Mouse (Mus musculus): Measurements from ENCODE around the gene Anapc5. TPM values are rescaled to one million over a fixed set of nuclear protein-coding genes. Genes with fewer than 3 reads are reported as not detected.

Anapc5 gene
- polyA plus RNA-seq (2014; fragmentation: Nextera tagmentation; extraction: Ambion mirVana) = 478 and 484 TPM in 2 replicates

DNA sequence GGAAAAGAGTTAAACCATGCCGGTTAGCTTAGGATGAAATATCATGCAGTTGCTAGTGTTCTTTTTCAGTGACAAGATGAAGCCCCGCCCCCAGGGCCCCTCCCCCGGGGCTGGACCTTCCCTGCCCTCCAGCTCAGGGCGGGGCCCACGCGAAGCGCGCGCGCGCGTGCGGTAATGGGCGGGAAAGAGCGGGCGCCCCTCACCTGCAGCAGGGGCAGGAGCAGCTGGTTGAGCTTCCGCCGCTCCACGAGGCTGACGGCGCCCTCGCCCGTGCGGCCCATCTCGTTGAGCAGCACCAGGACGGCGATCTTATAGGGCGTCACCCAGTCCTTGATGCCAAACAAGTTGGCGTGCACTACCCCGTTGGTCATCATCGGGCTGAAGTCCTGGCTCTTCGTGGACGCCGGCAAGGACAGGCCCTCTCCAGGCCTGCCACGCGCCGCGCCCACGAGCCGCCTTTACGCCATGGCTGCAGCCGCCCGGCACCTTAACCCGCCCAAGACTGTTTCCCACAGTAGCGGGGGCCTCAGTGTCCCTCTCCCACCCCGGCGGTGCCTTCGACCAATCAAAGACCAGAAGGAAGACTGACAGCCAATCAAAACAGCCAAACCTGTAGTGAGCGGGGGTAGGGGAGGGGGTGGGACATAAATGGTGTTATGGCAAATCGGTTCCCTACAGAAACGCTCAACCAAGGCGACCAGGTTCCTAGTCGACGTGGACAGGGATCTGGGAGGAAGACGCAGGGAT, at the start of gene Anapc5:
Gene Anapc5, minus strand, starts transcription at position 563 of the 747 bp plus-strand sequence.
- H3K27ac ChIP-seq (ENCODE audit: low read length) = peak within 1 kb of the TSS; percentile 96
- ATAC-seq (ENCODE audit: insufficient number of reproducible peaks, insufficient read depth, low FRiP score, low read depth) = peak; percentile 100

DNA sequence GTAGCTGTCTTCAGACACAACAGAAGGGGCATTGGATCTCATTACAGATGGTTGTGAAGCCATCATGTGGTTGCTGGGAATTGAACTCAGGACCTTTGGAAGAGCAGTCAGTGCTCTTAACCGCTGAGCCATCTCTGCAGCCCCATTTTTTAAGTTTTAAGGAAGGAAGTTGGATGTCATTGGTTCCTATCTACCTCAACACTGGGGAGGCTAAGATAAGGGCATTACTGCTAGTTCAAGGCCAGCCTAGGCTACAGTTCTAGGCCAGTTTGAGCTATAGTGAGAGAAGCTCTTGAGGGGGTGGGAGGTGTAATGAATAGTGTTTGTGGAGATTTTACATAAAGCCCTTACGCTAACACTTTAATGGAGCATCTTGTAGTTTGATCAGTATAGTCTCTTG, 41.9 kb upstream of the Anapc5 start:
- Histone ChIP-seq H3K36me3 (ENCODE audit: control insufficient read depth, insufficient read depth, low read length) (peaks cover 37% of the 10 kb centered on the region), H3K9me3 (ENCODE audit: control insufficient read depth, low read depth, low read length) (no peaks in the 10 kb centered on the region), H3K4me2 (replicated peaks; ENCODE audit: low read depth, low read length) (no peak overlapping the region), H3K27ac (ENCODE audit: low read length) (no peak overlapping the region), H3K4me1 (ENCODE audit: control insufficient read depth, insufficient read depth, low read length) (no peaks in the 10 kb centered on the region), H3K27me3 (ENCODE audit: control insufficient read depth, insufficient read depth, low read length) (no peaks in the 10 kb centered on the region), H3K4me3 (ENCODE audit: low read depth, low read length) (no peak overlapping the region), H3K9ac (replicated peaks; ENCODE audit: low read depth, low read length) (no peak overlapping the region)
- WGBS = 91% methylated on average over 2 of the region's 2 CpGs
- ATAC-seq (ENCODE audit: insufficient number of reproducible peaks, insufficient read depth, low FRiP score, low read depth) = no peak

More for the DNA sequence above, at the start of gene Anapc5:
- peaks cover 31% of the 10 kb centered on the region for H3K36me3 ChIP-seq (ENCODE audit: control insufficient read depth, insufficient read depth, low read length)
- H3K27me3 ChIP-seq (ENCODE audit: control insufficient read depth, insufficient read depth, low read length) = no peaks in the 10 kb centered on the region
- H3K9ac ChIP-seq (replicated peaks; ENCODE audit: low read depth, low read length) = peak within 1 kb of the TSS; percentile 69
- WGBS = 0% methylated on average over 55 of the region's 55 CpGs
- H3K9me3 ChIP-seq (ENCODE audit: control insufficient read depth, low read depth, low read length) = no peaks in the 10 kb centered on the region
- peaks cover 9% of the 10 kb centered on the region; the same call in 1 of the 2 replicates for H3K4me1 ChIP-seq (ENCODE audit: control insufficient read depth, insufficient read depth, low read length)
- peak within 1 kb of the TSS; percentile 60 for H3K4me3 ChIP-seq (ENCODE audit: low read depth, low read length)
- peak within 1 kb of the TSS; percentile 58 for H3K4me2 ChIP-seq (replicated peaks; ENCODE audit: low read depth, low read length)

DNA sequence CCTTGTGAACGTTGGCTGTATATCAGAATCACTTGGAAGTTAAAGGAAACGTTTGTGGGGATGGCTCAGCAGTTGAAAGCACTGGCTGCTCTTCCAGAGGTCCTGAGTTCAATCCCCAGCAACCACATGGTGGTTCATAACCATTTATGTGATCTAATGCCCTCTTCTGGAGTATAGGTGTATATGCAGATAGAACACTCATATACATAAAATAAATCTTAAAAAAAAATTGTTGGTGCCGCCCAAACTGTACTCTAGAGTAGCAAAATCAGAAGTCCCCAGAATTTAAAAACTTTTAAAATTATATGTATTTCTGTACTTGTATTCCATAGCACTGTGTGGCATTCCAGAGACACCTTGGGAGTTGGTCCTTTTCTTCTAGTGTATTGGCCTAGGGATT, 34.7 kb upstream of the Anapc5 start:
- Histone ChIP-seq H3K4me1 (ENCODE audit: control insufficient read depth, insufficient read depth, low read length) (peaks cover 9% of the 10 kb centered on the region), H3K36me3 (ENCODE audit: control insufficient read depth, insufficient read depth, low read length) (no peaks in the 10 kb centered on the region; the same call in 1 of the 2 replicates), H3K9ac (replicated peaks; ENCODE audit: low read depth, low read length) (no peak overlapping the region), H3K27ac (ENCODE audit: low read length) (no peak overlapping the region), H3K27me3 (ENCODE audit: control insufficient read depth, insufficient read depth, low read length) (no peaks in the 10 kb centered on the region), H3K4me2 (replicated peaks; ENCODE audit: low read depth, low read length) (no peak overlapping the region), H3K4me3 (ENCODE audit: low read depth, low read length) (no peak overlapping the region), H3K9me3 (ENCODE audit: control insufficient read depth, low read depth, low read length) (no peaks in the 10 kb centered on the region)
- no peak for ATAC-seq (ENCODE audit: insufficient number of reproducible peaks, insufficient read depth, low FRiP score, low read depth)
- 75% methylated on average over 3 of the region's 3 CpGs for WGBS

DNA sequence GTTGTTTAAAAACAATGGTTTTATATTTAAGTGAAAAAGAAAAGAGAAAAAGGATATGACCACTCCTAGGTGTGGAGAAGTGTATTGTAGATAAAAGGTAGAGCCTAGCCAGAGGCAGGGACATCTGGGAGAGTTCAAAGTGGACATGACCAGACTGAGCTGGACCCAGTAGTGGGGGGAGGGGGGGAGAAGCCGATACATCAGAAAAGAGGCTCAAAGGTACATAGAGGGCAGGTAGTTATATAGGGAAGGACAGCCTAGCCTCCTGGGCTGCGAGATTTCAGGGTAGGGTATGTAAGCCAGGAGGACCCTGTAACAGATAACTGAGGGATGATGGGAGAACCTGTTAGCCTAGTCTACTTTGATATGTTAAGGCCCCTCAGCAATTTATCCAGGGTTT, 31.5 kb upstream of the Anapc5 start:
- 70% methylated on average over 2 of the region's 2 CpGs for WGBS
- ATAC-seq (ENCODE audit: insufficient number of reproducible peaks, insufficient read depth, low FRiP score, low read depth) = no peak
- H3K36me3 ChIP-seq (ENCODE audit: control insufficient read depth, insufficient read depth, low read length) = no peaks in the 10 kb centered on the region; the same call in 1 of the 2 replicates

DNA sequence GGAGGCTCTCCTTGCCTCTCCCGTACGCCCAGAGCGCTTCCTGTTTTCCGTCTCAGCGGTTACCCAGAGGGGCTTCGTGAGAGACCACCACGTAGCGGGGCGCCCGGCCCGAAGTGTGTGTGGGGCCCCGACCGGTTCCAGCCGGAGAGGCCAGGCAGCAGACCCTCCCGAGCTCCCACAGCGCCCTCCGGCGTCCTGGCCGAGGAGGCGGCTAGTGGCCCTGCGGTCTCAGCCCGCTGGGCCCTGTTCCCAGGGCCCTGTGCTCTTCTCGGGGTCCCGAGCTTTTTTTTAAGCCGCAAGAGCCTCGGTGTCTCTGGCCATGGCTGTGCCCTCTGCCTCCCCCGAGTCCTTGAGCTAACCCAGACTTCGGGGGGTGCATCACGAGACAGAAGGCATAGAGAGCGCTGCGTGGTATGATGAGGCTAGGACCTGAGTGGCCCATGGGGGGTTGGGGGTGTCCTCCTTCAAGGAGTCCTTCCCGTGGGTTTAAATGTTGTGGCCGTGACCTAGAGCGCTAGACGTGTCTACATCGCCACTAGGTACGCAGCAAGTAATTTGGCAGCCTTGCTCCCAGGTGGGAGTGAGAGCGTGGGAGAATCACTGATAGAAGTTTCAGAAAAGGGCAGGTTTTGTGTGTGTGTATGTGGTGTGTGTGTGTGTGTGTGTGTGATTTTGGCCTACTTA, 29.3 kb upstream of the Anapc5 start:
- H3K27me3 ChIP-seq (ENCODE audit: control insufficient read depth, insufficient read depth, low read length) = no peaks in the 10 kb centered on the region
- peak overlapping the region; percentile 88 for H3K4me3 ChIP-seq (ENCODE audit: low read depth, low read length)
- peaks cover 12% of the 10 kb centered on the region for H3K4me1 ChIP-seq (ENCODE audit: control insufficient read depth, insufficient read depth, low read length)
- peak overlapping the region; percentile 95 for H3K9ac ChIP-seq (replicated peaks; ENCODE audit: low read depth, low read length)
- no peaks in the 10 kb centered on the region for H3K9me3 ChIP-seq (ENCODE audit: control insufficient read depth, low read depth, low read length)
- ATAC-seq (ENCODE audit: insufficient number of reproducible peaks, insufficient read depth, low FRiP score, low read depth) = peak; percentile 54
- H3K4me2 ChIP-seq (replicated peaks; ENCODE audit: low read depth, low read length) = peak overlapping the region; percentile 92
- H3K36me3 ChIP-seq (ENCODE audit: control insufficient read depth, insufficient read depth, low read length) = no peaks in the 10 kb centered on the region
- H3K27ac ChIP-seq (ENCODE audit: low read length) = peak overlapping the region; percentile 90
- under 1% methylated on average over 38 of the region's 38 CpGs for WGBS

More for the DNA sequence above, 31.5 kb upstream of the Anapc5 start:
- Histone ChIP-seq H3K27ac (ENCODE audit: low read length) (no peak overlapping the region), H3K4me2 (replicated peaks; ENCODE audit: low read depth, low read length) (no peak overlapping the region), H3K9ac (replicated peaks; ENCODE audit: low read depth, low read length) (no peak overlapping the region), H3K4me1 (ENCODE audit: control insufficient read depth, insufficient read depth, low read length) (peaks cover 12% of the 10 kb centered on the region), H3K9me3 (ENCODE audit: control insufficient read depth, low read depth, low read length) (no peaks in the 10 kb centered on the region), H3K4me3 (ENCODE audit: low read depth, low read length) (no peak overlapping the region), H3K27me3 (ENCODE audit: control insufficient read depth, insufficient read depth, low read length) (no peaks in the 10 kb centered on the region)

DNA sequence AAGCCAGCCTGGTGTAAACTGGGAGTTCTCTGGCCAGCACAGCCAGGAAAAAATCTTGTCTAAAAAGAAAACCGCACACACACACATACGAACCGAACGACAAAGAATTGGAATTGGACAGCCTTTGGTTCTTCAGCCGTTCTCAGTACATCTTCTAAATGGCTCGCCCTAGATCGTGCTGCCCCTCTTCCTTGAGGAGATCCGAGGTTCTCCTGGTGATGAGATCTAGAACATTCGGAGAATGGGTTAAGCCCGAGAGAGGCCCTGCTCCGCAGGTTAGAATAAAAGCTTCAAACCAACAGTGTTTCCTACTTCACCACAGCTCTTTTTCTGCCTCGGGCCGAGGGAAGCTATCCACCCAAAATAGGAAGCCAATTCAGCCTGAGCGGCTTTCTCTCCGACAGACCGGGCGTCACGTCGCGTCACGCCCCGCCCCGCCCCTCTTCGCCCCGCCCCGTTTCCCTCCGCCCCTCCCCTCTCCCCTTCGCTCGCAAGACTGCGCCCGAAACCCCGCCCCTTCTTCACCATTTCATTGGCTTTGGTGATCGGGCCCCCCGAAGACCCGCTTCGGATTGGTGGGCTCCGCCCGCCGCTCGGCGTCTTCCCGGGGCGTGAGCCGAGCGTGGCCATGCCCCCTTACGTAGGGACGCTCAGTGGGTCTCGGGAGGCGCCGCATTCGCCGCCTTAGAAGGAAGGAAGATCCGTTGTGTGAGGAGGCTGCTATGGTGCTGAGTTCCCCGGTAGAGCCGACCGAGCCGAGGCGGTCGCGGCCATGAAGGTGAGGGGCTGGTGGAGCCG, 28.6 kb upstream of the Anapc5 start, which contains the start of gene Rnf34:
Gene Rnf34, plus strand, starts transcription at position 528 of the 798 bp plus-strand sequence.
- Histone ChIP-seq H3K4me2 (replicated peaks; ENCODE audit: low read depth, low read length) (peak within 1 kb of the TSS; percentile 92), H3K27ac (ENCODE audit: low read length) (peak within 1 kb of the TSS; percentile 90), H3K4me3 (ENCODE audit: low read depth, low read length) (peak within 1 kb of the TSS; percentile 88), H3K36me3 (ENCODE audit: control insufficient read depth, insufficient read depth, low read length) (no peaks in the 10 kb centered on the region), H3K9ac (replicated peaks; ENCODE audit: low read depth, low read length) (peak within 1 kb of the TSS; percentile 95), H3K9me3 (ENCODE audit: control insufficient read depth, low read depth, low read length) (no peaks in the 10 kb centered on the region), H3K4me1 (ENCODE audit: control insufficient read depth, insufficient read depth, low read length) (peaks cover 12% of the 10 kb centered on the region), H3K27me3 (ENCODE audit: control insufficient read depth, insufficient read depth, low read length) (no peaks in the 10 kb centered on the region)
- 2% methylated on average over 61 of the region's 61 CpGs for WGBS
- peak; percentile 100 for ATAC-seq (ENCODE audit: insufficient number of reproducible peaks, insufficient read depth, low FRiP score, low read depth)

DNA sequence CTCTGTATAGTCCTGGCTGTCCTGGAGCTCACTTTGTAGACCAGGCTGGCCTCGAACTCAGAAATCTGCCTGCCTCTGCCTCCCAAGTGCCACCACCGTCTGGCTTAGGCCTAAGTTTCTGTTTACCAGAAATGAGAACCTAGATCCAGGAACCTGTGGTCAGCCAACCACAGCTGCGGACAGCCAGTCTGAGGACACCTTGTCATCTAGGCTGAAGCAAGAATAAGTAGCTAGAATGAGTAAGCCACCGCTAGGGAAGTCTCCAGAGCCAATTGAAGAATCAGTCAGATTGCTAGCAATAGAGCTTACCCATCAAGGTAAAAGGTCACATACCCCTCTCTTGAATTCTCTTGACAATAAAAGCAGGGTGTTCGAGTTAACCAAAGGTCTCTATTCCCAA, 22.7 kb upstream of the Anapc5 start:
- Histone ChIP-seq H3K9ac (replicated peaks; ENCODE audit: low read depth, low read length) (no peak overlapping the region), H3K27ac (ENCODE audit: low read length) (no peak overlapping the region), H3K4me3 (ENCODE audit: low read depth, low read length) (no peak overlapping the region), H3K9me3 (ENCODE audit: control insufficient read depth, low read depth, low read length) (no peaks in the 10 kb centered on the region), H3K4me1 (ENCODE audit: control insufficient read depth, insufficient read depth, low read length) (no peaks in the 10 kb centered on the region), H3K4me2 (replicated peaks; ENCODE audit: low read depth, low read length) (no peak overlapping the region), H3K36me3 (ENCODE audit: control insufficient read depth, insufficient read depth, low read length) (no peaks in the 10 kb centered on the region), H3K27me3 (ENCODE audit: control insufficient read depth, insufficient read depth, low read length) (no peaks in the 10 kb centered on the region)
- ATAC-seq (ENCODE audit: insufficient number of reproducible peaks, insufficient read depth, low FRiP score, low read depth) = no peak
- 82% methylated on average over 5 of the region's 5 CpGs for WGBS

DNA sequence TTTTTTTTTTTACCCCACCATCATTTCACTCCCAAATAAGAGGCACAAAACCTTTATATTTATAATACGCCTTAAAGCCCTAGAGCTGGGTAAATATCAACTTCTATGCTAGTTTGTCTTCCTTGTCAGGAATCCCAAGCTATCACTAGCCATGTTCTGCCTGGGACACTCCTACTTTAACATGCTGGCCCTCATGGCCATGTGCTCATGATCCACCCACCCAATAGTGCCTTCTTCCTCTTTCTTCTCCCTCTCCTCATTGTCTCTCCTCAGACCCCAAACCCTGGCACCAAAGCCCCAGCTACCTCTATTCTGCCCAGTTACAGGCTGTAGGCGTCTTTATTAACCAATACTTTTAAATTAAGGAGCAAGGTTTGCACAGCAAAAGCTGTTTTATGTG, 20.0 kb upstream of the Anapc5 start:
- 92% methylated on average over 2 of the region's 2 CpGs for WGBS
- H3K9me3 ChIP-seq (ENCODE audit: control insufficient read depth, low read depth, low read length) = no peaks in the 10 kb centered on the region
- no peaks in the 10 kb centered on the region for H3K36me3 ChIP-seq (ENCODE audit: control insufficient read depth, insufficient read depth, low read length)
- no peak overlapping the region for H3K27ac ChIP-seq (ENCODE audit: low read length)
- no peaks in the 10 kb centered on the region for H3K27me3 ChIP-seq (ENCODE audit: control insufficient read depth, insufficient read depth, low read length)
- no peak overlapping the region for H3K9ac ChIP-seq (replicated peaks; ENCODE audit: low read depth, low read length)
- no peak overlapping the region for H3K4me2 ChIP-seq (replicated peaks; ENCODE audit: low read depth, low read length)
- no peaks in the 10 kb centered on the region for H3K4me1 ChIP-seq (ENCODE audit: control insufficient read depth, insufficient read depth, low read length)
- no peak for ATAC-seq (ENCODE audit: insufficient number of reproducible peaks, insufficient read depth, low FRiP score, low read depth)
- H3K4me3 ChIP-seq (ENCODE audit: low read depth, low read length) = no peak overlapping the region

All from stomach, embryonic 14.5 days (tissue).